Mouse (Mus musculus): ENCODE results near the gene Svopl. TPM values are rescaled to one million over a fixed set of nuclear protein-coding genes. Genes with fewer than 3 reads are reported as not detected.
A peak's percentile ranks its signal among the peaks of the same experiment; 100 is the strongest.

Svopl gene
- polyA plus RNA-seq, 1 experiment from 2014 or later, result 0.51 TPM

GRCm38 (mm10) chr6:38021406-38021805, 25.4 kb downstream of the Svopl start:
- no peaks in the 10 kb centered on the region for H3K36me3 ChIP-seq (ENCODE audit: control insufficient read depth, insufficient read depth, low read length)
- H3K27ac ChIP-seq (ENCODE audit: low read depth), result no peak overlapping the region
- DNase-seq (ENCODE audit: low spot score), result no peak
- H3K9me3 ChIP-seq (ENCODE audit: control insufficient read depth, low read length), result no peaks in the 10 kb centered on the region
- H3K4me2 ChIP-seq (ENCODE audit: low read length), result no peak overlapping the region
- ATAC-seq (replicated peaks; ENCODE audit: low FRiP score, low TSS enrichment, low read depth), result no peak
- H3K9ac ChIP-seq (ENCODE audit: low read length), result no peak overlapping the region
- no peaks in the 10 kb centered on the region for H3K27me3 ChIP-seq (replicated peaks; ENCODE audit: control insufficient read depth, insufficient read depth, low read length)
- H3K4me3 ChIP-seq (ENCODE audit: low read depth, low read length), result no peak overlapping the region
- 84% methylated on average over 7 of the region's 7 CpGs for WGBS
- H3K4me1 ChIP-seq (replicated peaks; ENCODE audit: control insufficient read depth, insufficient read depth, low read length), result no peaks in the 10 kb centered on the region; the same call in 1 of the 2 replicates

DNA sequence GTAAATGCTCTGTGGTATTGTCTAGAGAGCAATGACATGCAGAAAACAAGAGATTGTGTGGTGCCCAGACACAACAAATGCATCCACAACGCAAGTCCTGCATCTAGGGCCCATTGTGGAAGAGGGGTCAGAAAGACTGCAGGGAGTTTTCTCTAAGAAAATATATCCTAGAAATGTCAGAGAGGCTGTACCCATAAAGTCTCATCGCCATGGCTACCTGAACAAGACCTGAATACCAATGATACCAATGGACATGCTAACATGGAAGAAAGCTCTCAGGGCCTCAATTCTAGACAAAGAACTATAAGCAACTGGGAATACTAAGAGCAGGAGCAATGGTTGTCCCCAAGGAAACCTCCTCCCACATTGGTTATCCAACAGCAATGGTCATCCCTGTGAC, 34.0 kb downstream of the Svopl start:
- H3K9ac ChIP-seq (ENCODE audit: low read length), result no peak overlapping the region
- WGBS, result 90% methylated on average over 2 of the region's 2 CpGs
- no peaks in the 10 kb centered on the region for H3K36me3 ChIP-seq (ENCODE audit: control insufficient read depth, insufficient read depth, low read length)
- DNase-seq (ENCODE audit: low spot score), result no peak
- H3K4me3 ChIP-seq (ENCODE audit: low read depth, low read length), result no peak overlapping the region
- H3K4me2 ChIP-seq (ENCODE audit: low read length), result no peak overlapping the region
- no peaks in the 10 kb centered on the region for H3K27me3 ChIP-seq (replicated peaks; ENCODE audit: control insufficient read depth, insufficient read depth, low read length)
- no peaks in the 10 kb centered on the region for H3K4me1 ChIP-seq (replicated peaks; ENCODE audit: control insufficient read depth, insufficient read depth, low read length)
- no peak overlapping the region for H3K27ac ChIP-seq (ENCODE audit: low read depth)
- no peaks in the 10 kb centered on the region for H3K9me3 ChIP-seq (ENCODE audit: control insufficient read depth, low read length)
- no peak for ATAC-seq (replicated peaks; ENCODE audit: low FRiP score, low TSS enrichment, low read depth)

GRCm38 (mm10) chr6:38007459-38007858, 39.3 kb downstream of the Svopl start:
- Histone ChIP-seq H3K4me2 (ENCODE audit: low read length) (no peak overlapping the region), H3K27ac (ENCODE audit: low read depth) (no peak overlapping the region), H3K9me3 (ENCODE audit: control insufficient read depth, low read length) (no peaks in the 10 kb centered on the region), H3K4me1 (replicated peaks; ENCODE audit: control insufficient read depth, insufficient read depth, low read length) (no peaks in the 10 kb centered on the region), H3K4me3 (ENCODE audit: low read depth, low read length) (no peak overlapping the region), H3K36me3 (ENCODE audit: control insufficient read depth, insufficient read depth, low read length) (no peaks in the 10 kb centered on the region), H3K9ac (ENCODE audit: low read length) (no peak overlapping the region), H3K27me3 (replicated peaks; ENCODE audit: control insufficient read depth, insufficient read depth, low read length) (no peaks in the 10 kb centered on the region)
- DNase-seq (ENCODE audit: low spot score), result peak; percentile 56
- ATAC-seq (replicated peaks; ENCODE audit: low FRiP score, low TSS enrichment, low read depth), result no peak
- WGBS, result 10% methylated on average over 6 of the region's 6 CpGs

DNA sequence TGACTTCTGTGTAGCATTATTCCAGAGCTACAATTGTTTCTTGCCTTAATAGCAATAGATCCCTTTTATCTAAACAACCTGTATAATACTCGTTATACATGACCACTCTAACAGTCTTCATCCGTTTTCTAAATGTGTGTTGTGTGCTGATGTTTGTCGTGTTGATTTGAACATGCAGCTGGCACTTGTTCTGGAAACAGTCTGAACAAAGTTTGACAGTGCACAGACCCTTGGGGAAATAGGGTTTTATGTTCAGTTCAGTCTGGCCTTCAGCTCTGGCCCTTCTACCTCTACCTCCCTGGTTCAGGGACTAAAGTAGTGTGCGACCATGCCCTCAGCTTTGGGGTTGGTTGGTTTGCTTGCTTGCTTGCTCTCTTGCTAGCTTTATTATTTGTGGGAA, 79.4 kb downstream of the Svopl start:
- DNase-seq (ENCODE audit: low spot score) (no peak), ATAC-seq (replicated peaks; ENCODE audit: low FRiP score, low TSS enrichment, low read depth) (no peak)
- no peak overlapping the region for H3K27ac ChIP-seq (ENCODE audit: low read depth)
- no peak overlapping the region for H3K4me2 ChIP-seq (ENCODE audit: low read length)
- peaks cover 64% of the 10 kb centered on the region for H3K36me3 ChIP-seq (ENCODE audit: control insufficient read depth, insufficient read depth, low read length)
- no peak overlapping the region for H3K9ac ChIP-seq (ENCODE audit: low read length)
- no peak overlapping the region for H3K4me3 ChIP-seq (ENCODE audit: low read depth, low read length)
- 64% methylated on average over 4 of the region's 4 CpGs for WGBS
- no peaks in the 10 kb centered on the region for H3K9me3 ChIP-seq (ENCODE audit: control insufficient read depth, low read length)
- H3K27me3 ChIP-seq (replicated peaks; ENCODE audit: control insufficient read depth, insufficient read depth, low read length), result no peaks in the 10 kb centered on the region
- H3K4me1 ChIP-seq (replicated peaks; ENCODE audit: control insufficient read depth, insufficient read depth, low read length), result no peaks in the 10 kb centered on the region

DNA sequence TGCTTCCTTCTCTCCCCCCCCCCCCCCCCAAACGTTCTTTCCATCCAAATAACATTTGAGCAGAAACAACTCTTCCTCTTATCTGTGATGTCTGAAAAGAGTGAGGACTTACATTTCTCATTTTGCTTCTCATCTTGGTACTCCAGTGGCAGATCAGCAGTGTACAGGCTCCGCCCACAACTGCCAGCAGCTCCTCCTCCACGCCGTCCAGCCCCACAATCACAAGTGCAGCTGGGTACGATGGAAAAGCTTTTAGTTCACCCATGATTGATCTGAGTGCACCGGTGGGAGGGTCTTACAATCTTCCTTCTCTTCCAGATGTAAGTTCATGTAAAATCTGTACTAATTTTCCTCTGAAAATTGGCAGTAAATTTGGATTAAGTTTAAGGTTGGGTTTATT, 95.5 kb downstream of the Svopl start:
- ATAC-seq (replicated peaks; ENCODE audit: low FRiP score, low TSS enrichment, low read depth) (no peak), DNase-seq (ENCODE audit: low spot score) (no peak)
- Histone ChIP-seq H3K27ac (ENCODE audit: low read depth) (no peak overlapping the region), H3K36me3 (ENCODE audit: control insufficient read depth, insufficient read depth, low read length) (peaks cover 76% of the 10 kb centered on the region), H3K4me1 (replicated peaks; ENCODE audit: control insufficient read depth, insufficient read depth, low read length) (no peaks in the 10 kb centered on the region), H3K9me3 (ENCODE audit: control insufficient read depth, low read length) (no peaks in the 10 kb centered on the region), H3K4me3 (ENCODE audit: low read depth, low read length) (no peak overlapping the region), H3K4me2 (ENCODE audit: low read length) (no peak overlapping the region), H3K9ac (ENCODE audit: low read length) (no peak overlapping the region), H3K27me3 (replicated peaks; ENCODE audit: control insufficient read depth, insufficient read depth, low read length) (no peaks in the 10 kb centered on the region)
- 89% methylated on average over 6 of the region's 6 CpGs for WGBS

DNA sequence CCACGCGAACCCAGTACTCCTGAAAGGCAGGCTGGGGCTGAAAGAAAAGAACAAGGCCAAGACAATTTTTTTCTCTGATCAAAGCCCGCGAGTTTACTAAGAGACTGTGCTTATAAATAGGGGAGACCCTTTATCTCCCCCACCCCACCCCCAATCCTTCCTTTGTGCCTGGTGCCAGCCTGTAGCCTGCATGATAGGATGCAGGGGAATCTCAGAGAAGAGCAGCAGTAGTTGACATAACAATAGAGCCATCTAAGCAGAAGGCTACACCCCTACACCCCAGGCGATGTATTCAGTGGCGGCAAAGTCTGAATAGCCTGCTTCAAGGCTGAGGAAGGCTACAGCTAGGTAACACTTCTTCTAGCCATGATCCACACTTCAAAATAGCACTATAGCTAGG, 110.3 kb downstream of the Svopl start:
- H3K4me1 ChIP-seq (replicated peaks; ENCODE audit: control insufficient read depth, insufficient read depth, low read length), result no peaks in the 10 kb centered on the region
- peaks cover 23% of the 10 kb centered on the region for H3K36me3 ChIP-seq (ENCODE audit: control insufficient read depth, insufficient read depth, low read length)
- no peak overlapping the region for H3K27ac ChIP-seq (ENCODE audit: low read depth)
- no peak overlapping the region for H3K4me2 ChIP-seq (ENCODE audit: low read length)
- no peaks in the 10 kb centered on the region for H3K9me3 ChIP-seq (ENCODE audit: control insufficient read depth, low read length)
- ATAC-seq (replicated peaks; ENCODE audit: low FRiP score, low TSS enrichment, low read depth) (no peak), DNase-seq (ENCODE audit: low spot score) (no peak)
- no peaks in the 10 kb centered on the region for H3K27me3 ChIP-seq (replicated peaks; ENCODE audit: control insufficient read depth, insufficient read depth, low read length)
- 68% methylated on average over 6 of the region's 6 CpGs for WGBS
- no peak overlapping the region for H3K4me3 ChIP-seq (ENCODE audit: low read depth, low read length)
- no peak overlapping the region for H3K9ac ChIP-seq (ENCODE audit: low read length)

Other genes starting within 250 kb of the Svopl start
- gene Trim24, start 176.2 kb downstream of the Svopl start, polyA plus RNA-seq (2014; fragmentation: Nextera tagmentation; extraction: Ambion mirVana), result 19.6 and 19.7 TPM in 2 replicates
- gene Tmem213, start 62.3 kb upstream of the Svopl start, polyA plus RNA-seq (2014; fragmentation: Nextera tagmentation; extraction: Ambion mirVana), result 0.31 TPM in 1 of 2 replicates, not detected in the other
- 0.97 and 1.9 TPM in 2 replicates for gene Atp6v0a4, start 77.6 kb upstream of the Svopl start, polyA plus RNA-seq (2014; fragmentation: Nextera tagmentation; extraction: Ambion mirVana)
- gene D630045J12Rik, start 207.0 kb upstream of the Svopl start, polyA plus RNA-seq (2014; fragmentation: Nextera tagmentation; extraction: Ambion mirVana), result 5.6 and 6.9 TPM in 2 replicates

Data from intestine, embryonic 14.5 days (tissue).